Mouse (Mus musculus) lung, adult 2 months (tissue): ENCODE data around the gene Lpo.

ENCODE experiments used
- CTCF ChIP-seq: fragments of 200-500 bp; IDR thresholded peaks from 2 replicates; pipeline ENCODE4 v1.5.1; 2011; ENCODE audit warnings: mild to moderate bottlenecking, low read length, control low read depth; ENCODE audit not compliant: insufficient read depth
- POLR2A ChIP-seq: fragments of 200-500 bp; IDR thresholded peaks from 2 replicates; pipeline ENCODE4 v1.6.1; 2011; ENCODE audit warnings: low read depth, mild to moderate bottlenecking, control low read depth, low read length, borderline replicate concordance; ENCODE audit errors: extremely low read depth

DNA sequence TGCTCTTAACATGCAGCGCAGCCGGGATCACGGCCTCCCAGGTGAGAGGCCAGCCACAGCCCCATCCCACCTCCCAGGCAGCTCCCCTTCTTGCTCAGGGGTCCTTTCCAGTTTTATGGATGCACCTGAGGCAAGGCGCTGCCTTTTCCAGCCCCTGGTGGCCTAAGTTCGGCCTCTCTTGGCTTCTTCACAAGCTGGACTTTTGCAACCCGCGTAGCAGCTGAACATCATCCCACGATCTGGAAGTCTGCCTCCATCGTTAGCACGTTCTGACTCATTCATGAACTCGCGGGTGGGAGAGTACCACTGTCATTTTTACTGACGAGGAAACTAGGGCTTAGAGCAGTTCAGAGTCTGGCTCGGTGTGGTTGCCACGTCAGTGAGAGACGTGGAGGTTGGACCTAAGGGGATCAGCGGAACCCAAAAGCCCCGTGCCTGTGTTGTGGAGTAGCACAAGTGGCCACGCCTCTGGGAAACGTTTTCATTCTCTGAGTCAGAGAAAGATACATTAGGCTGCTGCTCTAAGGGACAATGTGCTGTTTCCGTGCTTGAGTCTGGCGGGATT is 26.3 kb downstream of the Lpo start:
- no peak for TF ChIP-seq POLR2A
- no peak for TF ChIP-seq CTCF
